Mouse (Mus musculus) embryonic fibroblast, embryonic 13.5 days (primary cell): Measurements from ENCODE around the gene Capn11. TPM values are rescaled to one million over a fixed set of nuclear protein-coding genes. Genes with fewer than 3 reads are reported as not detected.
"Not testable (repeated sequence)": the region's sequence is repeated elsewhere in the genome, so short reads cannot be mapped to it uniquely, and the experiment has no call there.

Source experiments
- H3K27ac ChIP-seq: 2 replicates; pipeline ENCODE4 v1.5.1; 2012; ENCODE audit warnings: low read length, control low read depth, inconsistent platforms; ENCODE audit not compliant: insufficient read depth
- H3K4me1 ChIP-seq: 2 replicates; pipeline ENCODE4 v1.6.1; 2011; ENCODE audit warnings: low read length; ENCODE audit not compliant: control insufficient read depth, insufficient read depth
- H3K4me3 ChIP-seq: 2 replicates; pipeline ENCODE4 v1.5.1; 2011; ENCODE audit warnings: mild to moderate bottlenecking, control low read depth, low read length; ENCODE audit not compliant: insufficient read depth
- CTCF ChIP-seq: IDR thresholded peaks from 2 replicates; pipeline ENCODE4 v1.5.1; 2011; ENCODE audit warnings: mild to moderate bottlenecking, control low read depth, low read length, moderate library complexity, borderline replicate concordance; ENCODE audit not compliant: insufficient read depth
- POLR2A ChIP-seq: IDR thresholded peaks from 2 replicates; pipeline ENCODE4 v1.6.1; 2011; ENCODE audit warnings: low read depth, mild to moderate bottlenecking, control low read depth, low read length, moderate library complexity
- polyA plus RNA-seq: library from polyadenylated mRNA; stranded (reverse); fragments of >200 nt; gene quantifications from 2 replicates; pipeline ENCODE4 v1.2.4, GENCODE M21; 2011; ENCODE audit warnings: low read depth; ENCODE audit not compliant: missing spikeins, insufficient read length

The Capn11 gene
- polyA plus RNA-seq, 1 experiment, result not detected

DNA sequence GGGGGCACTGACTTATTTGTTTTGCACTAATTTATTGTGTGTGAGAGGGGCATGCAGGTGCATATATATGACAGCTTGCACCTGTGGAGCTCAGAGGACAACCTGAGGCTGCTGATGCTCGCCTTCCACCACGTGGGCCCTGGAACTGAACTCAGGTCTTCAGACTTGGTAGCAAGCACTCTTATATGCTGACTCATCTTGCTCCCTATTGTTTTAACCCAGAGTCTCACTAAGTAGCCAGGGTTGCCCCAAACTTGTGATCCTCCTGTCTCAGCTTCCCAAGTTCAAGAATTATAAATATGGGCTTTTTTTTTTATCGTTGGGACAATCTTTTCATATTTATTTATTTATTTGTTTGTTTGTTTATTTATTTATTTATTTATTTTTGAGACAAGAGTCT, 28.1 kb downstream of the Capn11 start:
- no peak overlapping the region for H3K4me3 ChIP-seq
- H3K27ac ChIP-seq, result no peak overlapping the region
- no peaks in the 10 kb centered on the region for H3K4me1 ChIP-seq
- no peak for TF ChIP-seq CTCF
- TF ChIP-seq POLR2A, result no peak

DNA sequence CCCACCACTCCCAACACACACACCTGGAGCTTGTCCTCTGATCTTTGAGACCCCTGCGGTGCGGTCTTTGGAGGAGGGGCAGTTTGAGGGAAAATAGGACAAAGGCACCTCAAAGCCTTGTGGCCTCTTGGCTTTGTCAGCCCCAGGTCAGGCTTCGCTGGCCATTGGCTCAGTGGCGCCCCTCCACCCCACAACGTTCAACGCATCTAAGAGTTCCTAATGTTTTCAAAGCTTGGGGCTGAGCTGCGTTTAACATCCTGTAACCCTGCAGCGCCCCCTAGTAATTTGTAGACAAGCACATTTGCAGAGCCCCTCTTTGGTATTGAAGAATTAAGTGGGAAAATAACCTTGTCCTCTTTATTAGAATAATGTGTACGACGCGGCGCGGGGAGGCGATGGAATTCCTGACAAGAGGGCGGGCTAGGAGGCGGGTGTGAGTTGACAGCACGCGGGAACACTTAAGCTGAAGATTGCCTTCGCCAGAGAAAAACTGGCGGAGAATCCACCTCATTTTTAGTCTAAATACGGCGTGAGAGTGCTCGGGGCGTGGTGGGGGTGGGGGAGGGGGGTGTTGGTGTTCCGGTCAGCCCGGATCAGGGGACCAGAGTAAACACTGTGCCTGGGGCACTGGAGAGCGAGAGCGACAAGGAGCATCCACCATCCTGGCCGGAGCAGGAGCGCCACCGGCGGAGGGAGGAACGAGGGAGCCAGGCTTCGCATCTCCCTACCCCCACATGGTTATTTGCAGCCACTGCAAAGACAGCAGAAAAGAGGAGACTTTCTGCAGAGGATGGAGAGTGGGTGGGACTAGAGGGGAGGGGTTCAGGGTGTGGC, 29.0 kb downstream of the Capn11 start:
- TF ChIP-seq POLR2A (peak; percentile 53; the same call in 1 of the 2 replicates), CTCF (peak; percentile 49; the same call in 1 of the 2 replicates)
- H3K4me3 ChIP-seq, result 0 out of 2 replicates have a peak overlapping the region, but pooled peaks have one; percentile 2
- no peaks in the 10 kb centered on the region for H3K4me1 ChIP-seq
- H3K27ac ChIP-seq, result no peak overlapping the region

DNA sequence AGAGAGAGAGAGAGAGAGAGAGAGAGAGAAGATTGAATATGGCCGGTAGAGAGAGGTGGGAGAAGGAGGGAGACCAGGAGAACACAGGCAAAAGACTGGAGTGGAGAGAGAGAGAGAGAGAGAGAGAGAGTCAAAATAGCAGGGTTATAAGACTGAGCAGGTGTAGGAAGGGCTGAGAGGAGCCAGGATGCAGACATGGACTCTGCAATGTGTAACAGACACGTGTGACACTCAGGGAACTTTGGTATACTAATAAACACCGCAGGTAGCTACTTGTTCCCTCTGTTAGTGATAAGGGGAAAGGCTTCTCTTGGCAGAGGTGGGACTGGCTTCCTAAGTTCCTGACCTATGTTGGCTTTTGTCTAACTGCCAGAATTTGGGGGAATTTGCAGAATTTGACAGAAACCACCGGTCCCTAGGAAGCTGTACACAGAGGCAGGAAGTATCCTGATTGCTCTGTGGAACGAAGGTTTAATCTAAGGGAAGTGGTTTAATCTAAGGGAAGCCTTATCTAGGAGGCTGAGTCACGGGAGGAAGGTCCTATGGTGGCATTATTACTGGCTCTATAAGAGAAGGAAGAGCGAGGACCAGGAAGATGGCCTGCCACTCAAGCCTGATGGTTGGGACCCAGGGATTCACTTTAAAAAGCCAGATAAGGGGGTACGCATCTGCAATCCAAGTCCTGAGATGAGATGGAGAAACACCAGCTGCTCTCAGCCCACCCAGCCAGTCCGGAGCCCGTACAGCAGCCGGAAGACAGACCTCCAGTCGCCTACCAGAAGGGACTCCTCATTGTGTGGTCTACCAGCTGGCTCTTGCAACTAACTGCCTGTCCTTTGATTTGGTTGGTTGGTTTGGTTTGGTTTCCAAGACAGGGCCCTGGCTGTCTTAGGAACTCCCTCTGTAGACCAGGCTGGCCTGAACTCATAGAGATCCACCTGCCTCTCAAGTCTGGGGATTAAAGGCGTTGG, 30.0 kb downstream of the Capn11 start:
- no peak overlapping the region for H3K27ac ChIP-seq
- TF ChIP-seq CTCF (no peak), POLR2A (no peak)
- H3K4me1 ChIP-seq, result no peaks in the 10 kb centered on the region
- no peak overlapping the region for H3K4me3 ChIP-seq

DNA sequence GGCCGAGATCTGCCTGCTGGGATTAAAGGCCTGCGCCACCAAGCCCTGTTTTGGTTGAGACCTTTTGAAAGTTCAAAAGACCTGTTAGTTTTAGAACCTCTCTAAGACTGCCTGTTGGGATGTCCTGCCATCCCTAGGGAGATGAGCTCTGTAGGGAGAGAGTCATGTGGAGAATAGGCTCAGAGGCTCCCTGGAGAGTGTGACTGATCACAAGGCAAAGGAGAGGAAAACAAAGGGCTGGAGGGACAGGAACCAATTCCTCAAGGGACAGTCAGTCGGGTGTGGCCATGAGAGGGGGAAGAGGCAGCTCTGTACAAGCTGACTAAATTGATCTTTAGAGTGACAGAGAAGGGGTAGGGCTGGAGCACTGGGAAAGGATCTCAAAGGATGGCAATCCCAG, 31.0 kb downstream of the Capn11 start:
- no peak overlapping the region for H3K4me3 ChIP-seq
- TF ChIP-seq CTCF, result no peak
- TF ChIP-seq POLR2A, result no peak
- no peak overlapping the region for H3K27ac ChIP-seq
- no peaks in the 10 kb centered on the region for H3K4me1 ChIP-seq

DNA sequence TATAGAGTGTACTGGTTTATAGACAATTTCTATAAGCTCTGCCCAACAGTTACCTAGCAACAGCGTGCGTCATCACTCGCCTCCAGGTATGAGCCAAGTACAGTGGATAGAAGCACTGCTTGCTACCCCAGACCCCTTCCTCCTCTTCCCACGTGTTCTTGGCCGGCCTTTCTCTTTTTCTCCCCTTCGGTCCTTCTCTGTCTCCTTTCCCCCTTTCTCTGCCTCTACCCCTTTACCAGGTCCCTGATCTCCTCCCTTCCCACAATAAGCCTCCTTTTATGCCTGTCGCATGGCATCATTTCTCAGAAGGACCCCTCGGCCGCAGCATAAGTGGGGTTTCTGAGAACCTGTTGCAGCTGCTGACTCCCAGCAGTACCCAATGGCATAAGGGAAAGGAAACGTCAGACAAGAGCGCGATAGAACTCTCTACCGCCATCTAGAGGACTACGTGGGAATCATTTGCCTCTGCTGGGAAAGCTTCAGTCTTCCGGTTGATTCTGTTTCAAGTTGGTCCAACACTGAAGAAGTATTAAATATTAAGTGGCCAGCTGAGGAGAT, 32.5 kb downstream of the Capn11 start:
- H3K4me1 ChIP-seq, result no peaks in the 10 kb centered on the region
- no peak overlapping the region for H3K4me3 ChIP-seq
- no peak overlapping the region for H3K27ac ChIP-seq
- TF ChIP-seq CTCF, result peak; percentile 13; the same call in 1 of the 2 replicates
- TF ChIP-seq POLR2A, result no peak

DNA sequence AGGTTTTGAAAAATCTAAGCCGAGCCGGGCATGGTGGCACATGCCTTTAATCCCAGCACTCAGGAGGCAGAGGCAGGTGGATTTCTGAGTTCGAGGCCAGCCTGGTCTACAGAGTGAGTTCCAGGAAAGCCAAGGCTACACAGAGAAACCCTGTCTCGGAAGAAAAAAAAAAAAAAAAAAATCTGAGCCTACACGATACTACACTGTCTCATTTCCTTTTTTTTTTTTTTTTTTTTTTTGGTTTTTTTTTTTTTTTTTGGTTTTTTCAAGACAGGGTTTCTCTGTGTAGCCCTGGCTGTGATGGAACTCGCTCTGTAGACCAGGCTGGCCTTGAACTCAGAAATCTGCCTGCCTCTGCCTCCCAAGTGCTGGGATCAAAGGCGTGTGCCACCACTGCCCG, 35.7 kb downstream of the Capn11 start:
- not testable (repeated sequence) for H3K4me3 ChIP-seq, H3K27ac ChIP-seq, H3K4me1 ChIP-seq

DNA sequence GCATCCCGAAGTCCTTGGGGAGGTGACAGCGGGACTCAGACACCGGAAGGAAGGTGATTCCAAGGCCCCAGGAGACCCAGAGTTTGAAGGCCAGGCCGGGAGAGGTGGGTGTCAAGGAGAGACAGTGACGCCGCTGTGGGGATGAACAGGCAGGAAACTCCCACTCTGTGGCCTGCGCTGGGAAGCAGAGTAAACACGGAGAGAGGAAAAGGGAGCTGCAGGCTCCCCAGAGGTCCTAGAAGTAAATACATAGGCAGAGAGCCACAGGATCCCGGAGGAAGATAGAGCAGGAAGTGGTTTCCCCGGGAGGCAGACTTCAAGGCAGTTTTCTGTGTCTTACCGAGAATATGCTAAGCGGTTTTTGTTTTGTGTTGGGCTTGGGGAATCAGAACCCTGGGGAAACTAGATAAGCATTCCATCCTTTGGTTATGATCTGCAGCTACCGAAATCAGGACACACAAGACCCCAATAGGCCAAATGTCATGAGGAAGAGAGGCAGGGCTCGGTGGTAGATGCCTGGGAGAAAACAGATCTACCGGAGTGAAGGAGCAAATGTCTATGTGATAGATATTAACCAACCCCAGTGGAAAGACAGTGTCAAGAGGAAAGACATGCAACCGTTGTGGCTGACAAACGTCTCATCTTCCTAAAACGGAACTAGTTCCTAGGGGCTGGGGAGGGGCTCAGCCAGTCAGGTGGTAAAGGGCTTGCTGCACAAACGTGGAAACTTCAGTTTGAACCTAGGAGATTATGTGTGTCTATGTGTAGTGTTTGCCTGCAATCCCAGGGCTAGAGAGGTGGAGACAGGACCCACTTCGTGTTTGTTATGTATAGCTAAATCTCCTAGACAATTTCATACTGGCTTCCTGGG, 39.5 kb downstream of the Capn11 start:
- no peak for TF ChIP-seq CTCF
- TF ChIP-seq POLR2A, result no peak
- no peak overlapping the region for H3K27ac ChIP-seq
- peaks cover 7% of the 10 kb centered on the region; the same call in 1 of the 2 replicates for H3K4me1 ChIP-seq
- no peak overlapping the region for H3K4me3 ChIP-seq

DNA sequence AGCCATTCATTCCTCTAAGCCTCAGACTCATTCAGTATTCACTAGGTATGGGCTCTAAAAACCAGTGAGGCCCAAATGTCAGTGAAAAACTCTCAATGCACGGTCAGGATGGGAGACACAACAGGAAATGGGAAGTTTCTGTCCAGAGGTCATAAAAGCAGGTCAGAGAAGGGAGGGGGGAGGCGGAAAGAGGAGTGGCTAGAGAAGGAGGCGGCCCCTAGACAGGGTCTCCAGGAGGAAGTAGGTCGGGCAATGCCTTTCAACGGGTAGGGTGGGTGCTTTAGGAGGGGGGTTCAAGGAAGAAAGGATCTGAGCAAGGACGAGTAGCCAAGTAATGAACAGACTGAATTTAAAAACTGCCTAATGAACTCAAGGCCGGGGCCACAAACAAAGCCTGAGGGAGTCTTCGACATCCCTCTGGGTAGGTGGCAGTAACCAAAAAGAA, 40.2 kb downstream of the Capn11 start:
- TF ChIP-seq CTCF (no peak), POLR2A (no peak)
- H3K4me1 ChIP-seq, result peaks cover 7% of the 10 kb centered on the region; the same call in 1 of the 2 replicates
- H3K4me3 ChIP-seq, result no peak overlapping the region
- no peak overlapping the region for H3K27ac ChIP-seq

DNA sequence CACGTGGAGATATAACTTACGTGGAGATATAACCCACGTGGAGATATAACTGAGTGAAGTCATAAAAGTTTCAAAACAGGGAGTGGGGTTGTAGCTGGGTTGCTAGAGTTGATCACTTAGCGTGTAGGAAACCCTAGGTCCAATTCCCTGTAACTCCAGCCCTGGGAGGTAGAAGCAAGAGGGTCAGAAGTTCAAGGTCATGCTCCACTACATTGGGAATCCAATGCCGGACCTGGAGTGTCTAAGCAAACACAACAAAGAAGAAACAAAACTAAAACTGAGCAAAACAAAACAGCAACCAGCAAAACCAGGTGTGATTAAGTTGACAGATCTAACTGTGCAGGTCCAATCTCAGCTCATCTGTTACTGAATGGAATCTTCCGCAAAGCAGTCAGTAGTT, 41.5 kb downstream of the Capn11 start:
- no peak overlapping the region for H3K4me3 ChIP-seq

More for the DNA sequence above, 41.5 kb downstream of the Capn11 start:
- TF ChIP-seq POLR2A (no peak), CTCF (no peak)
- Histone ChIP-seq H3K4me1 (peaks cover 7% of the 10 kb centered on the region; the same call in 1 of the 2 replicates), H3K27ac (no peak overlapping the region)
